Mouse (Mus musculus) layer of hippocampus, postnatal 25 days (tissue): ENCODE data around the gene Adgrg3. TPM values are rescaled to one million over a fixed set of nuclear protein-coding genes. Genes with fewer than 3 reads are reported as not detected.

Source experiments
- DNase-seq, 2 experiments: peaks; one replicate each; pipeline ENCODE4 v3.0.0; 2022; ENCODE audit warnings: mixed read lengths in 2 of 2, low spot score in 1 of 2; ENCODE audit errors: extremely low spot score in 1 of 2
- total RNA-seq, 2 experiments: library from RNA; stranded (reverse); gene quantifications; 2 replicates each; pipeline ENCODE4 v1.2.3; 2021

Gene Adgrg3
- total RNA-seq, 2 experiments from 2014 or later = 0.21 to 0.22 TPM

DNA sequence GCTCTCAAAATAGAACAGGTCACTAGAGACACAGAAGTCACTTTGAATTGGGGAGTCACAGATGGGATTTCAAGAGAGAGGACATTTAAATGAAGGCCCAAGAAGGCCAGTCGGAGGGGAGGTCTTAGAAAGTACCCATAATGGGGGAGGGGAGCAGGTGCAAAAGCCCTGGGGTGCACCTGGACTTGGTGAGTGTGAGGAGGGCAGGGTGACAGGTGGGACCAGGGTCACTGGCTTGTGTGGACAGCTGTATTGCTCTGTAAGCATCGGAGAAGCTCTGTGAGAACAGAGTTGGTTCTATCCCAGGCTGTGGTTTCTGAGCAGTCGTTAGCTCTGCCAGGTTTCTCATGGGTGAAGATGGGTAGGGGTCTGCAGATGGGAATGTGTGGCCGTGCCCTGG is 25.5 kb upstream of the Adgrg3 start:
- no peak for DNase-seq

- DNase-seq = peak; percentile 45 to 56
Observed at GRCm38 (mm10) chr8:94992534-94992933, 25.0 kb upstream of the Adgrg3 start.

DNA sequence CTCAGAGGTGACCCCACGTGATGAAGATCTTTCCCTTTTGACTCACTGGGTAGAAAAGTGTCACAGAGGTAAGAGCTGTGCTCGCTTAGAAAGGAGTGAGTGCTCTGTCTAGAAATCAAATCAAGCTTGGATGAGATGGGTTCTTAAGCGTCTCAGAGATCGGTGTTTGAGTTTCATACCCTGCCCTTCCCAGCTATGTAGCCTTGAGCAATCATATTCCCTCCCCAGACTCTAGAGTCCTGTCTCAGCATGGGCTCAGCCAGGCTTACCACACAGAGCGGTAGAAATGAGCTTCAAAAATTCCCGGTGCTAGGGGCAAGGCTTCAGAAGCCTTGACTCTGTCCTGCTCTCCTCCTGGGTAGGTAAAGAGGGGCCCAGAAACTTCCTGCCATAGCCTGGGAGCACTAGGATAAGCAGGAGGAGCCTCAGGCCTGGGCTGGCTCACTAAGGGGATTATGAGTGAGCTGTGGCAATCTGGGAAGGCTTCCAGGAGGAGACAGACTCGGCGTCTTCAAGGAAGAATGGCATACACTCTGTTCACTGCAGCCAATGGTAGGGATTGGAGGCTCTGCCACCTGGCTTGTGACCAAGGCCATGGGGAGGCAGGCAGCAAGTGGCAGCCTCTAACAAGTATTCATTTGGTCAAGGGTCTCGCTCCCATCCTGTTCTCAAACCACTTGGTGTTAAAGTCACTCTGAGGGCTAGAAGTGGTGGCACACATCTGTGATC is 24.3 kb upstream of the Adgrg3 start:
- DNase-seq = no peak

- DNase-seq = peak; percentile 66 to 73
Observed at GRCm38 (mm10) chr8:94994006-94994405, 23.5 kb upstream of the Adgrg3 start.

GRCm38 (mm10) chr8:94994510-94994909 is 23.0 kb upstream of the Adgrg3 start:
- DNase-seq = no peak

DNA sequence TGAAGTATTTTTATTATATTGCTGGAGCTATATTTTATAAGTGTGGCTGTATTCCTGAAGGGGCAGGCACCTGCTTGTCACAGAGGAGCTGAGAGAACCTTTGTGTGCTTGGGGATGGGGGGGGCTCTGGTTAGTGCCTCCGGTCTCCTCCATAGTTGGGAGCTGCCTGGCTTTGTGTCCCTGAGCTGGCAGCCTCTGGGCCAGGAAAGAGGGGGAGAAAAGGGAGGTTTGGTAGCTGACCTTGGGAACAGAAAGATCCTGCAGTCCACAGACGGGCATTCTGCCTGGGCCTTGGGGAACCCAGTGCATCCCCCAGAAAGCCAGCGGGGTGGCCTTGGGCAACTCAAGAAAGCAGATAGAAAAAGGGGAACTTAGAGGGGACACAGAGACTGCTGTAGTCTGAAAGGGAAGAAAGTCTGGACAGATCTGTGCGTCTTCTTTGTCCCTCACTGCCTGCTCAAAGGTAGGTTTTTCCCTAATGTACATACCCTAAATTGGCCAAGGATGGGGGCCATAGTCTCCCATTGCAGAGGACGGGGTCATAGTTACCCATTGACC is 22.1 kb upstream of the Adgrg3 start:
- DNase-seq = no peak

- DNase-seq = no peak
Observed at GRCm38 (mm10) chr8:94996037-94996436, 21.5 kb upstream of the Adgrg3 start.

DNA sequence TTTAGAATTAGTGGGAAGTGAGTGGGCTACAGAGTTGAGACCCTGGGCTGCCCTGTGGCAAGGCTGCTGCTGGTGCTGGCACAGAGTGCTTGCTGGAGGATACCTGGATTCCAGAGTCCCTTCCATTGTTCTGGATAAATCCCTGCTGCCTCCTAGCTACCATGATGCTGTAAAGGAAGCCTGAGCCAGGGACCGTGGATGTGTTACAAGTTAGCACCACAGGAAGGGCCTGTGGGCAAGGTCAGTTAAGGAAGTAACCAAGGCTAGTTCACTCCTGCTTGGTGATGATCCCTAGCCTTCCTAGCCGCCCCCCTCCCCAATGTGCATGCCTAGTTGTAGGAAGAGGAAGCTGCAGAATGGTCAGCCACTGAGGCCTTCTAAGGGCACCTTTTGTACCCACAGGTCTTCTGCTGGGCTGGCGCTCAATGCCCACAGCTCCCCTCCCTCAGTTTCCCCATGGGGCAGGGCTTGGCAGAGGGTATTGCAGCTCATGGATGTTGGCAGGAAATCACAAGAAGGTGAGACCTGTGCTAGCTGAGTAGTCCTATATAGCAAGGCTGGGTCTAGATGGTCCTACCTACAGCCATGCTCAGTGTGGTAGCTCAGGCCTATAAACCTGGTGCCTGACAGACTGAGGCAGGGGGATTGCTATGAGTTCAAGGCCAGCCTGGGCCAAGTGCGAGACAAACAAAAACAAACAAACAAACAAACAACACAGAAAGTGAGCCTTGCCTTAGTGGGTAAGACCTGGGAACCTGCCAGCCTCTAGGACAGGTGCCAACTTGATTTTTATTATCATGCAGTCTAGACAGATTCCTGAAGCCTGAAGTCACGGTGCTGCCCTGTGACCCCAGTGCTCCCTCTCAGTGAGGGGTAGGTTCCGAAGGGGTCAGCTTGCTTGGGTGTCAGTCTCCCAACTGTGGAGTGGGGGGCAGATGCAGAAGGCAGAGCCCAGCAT is 20.3 kb upstream of the Adgrg3 start:
- no peak for DNase-seq

DNA sequence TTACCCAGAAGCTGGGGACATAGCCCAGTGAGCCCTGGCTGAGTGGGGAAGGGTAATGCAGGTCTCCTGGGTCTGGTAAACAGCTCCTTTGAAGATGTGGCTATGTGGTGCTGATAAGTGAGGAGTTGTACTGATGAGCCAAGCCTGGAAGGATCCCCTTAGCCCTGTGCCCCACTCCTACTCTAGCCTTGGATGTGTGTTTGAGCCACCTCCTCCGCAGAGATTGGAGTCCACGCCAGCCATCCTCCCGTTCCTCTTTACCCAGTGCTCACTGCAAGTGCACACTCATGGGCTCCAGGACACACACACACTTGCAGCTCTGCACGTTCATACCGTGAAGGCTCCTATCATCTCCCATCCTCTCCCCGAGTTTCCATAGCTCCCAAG is 19.6 kb upstream of the Adgrg3 start:
- DNase-seq = no peak

DNA sequence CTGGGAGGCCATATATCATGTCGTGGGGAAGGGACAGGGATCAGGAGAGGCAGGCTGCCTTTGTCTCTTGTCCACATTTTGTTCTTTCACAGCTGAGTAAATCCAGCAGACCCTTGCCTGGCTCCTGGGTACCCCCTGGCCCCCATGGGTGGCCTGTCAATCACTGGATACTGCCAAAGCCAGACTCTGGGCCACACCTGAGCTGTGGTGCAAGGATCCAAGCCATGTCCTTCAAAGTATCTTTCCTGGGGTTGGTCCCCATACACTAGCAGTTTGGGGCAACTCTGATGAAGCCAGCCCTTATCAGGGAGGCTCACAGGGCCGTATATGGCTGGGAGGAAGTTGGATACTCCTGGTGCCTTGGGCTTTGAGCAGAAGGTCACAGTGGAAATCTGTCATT is 19.1 kb upstream of the Adgrg3 start:
- DNase-seq = no peak

- DNase-seq = no peak
Observed at GRCm38 (mm10) chr8:94999004-94999403, 18.5 kb upstream of the Adgrg3 start.

- DNase-seq = no peak
Observed at GRCm38 (mm10) chr8:94999956-95000355, 17.5 kb upstream of the Adgrg3 start.

DNA sequence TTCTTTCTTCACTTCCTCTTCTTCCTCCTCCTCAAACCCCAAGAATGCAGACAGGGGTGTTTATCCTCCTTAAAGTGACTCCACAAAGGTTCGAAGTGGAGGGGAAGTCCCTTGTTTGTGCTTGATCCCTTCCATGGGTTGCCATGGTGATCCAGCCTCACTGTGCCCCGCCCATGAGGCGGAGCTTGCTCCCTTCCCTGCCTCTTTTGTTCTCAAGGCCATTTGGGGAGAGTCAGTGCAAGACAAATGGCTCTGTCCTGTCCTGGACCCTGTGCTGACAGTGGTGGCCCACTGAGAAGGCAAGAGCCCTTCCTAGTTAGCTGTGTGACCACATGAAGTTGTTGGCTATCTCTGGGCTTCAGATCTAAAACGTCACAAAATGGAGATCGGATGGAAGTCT is 16.8 kb upstream of the Adgrg3 start:
- no peak for DNase-seq

DNA sequence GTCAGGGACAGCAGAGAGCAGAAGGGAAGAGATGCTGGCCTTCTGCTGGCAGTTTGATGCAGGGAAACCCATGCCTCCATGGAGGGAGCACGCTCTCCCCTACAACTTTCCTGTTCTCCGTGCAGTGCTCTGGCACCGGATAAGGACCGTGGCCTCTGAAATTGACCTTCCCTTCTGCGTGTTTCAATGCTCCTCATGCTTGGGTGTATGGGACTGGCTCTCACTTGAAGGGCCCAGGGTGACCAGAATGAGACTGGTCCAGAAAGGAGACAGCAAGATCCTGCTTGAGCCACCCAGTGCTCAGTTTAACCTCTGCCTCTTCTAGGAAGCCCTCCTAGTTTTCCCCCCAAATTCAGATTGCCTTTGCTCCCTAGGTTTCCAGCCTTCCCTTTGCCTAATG is 16.3 kb upstream of the Adgrg3 start:
- no peak for DNase-seq

GRCm38 (mm10) chr8:95001655-95002054 is 15.8 kb upstream of the Adgrg3 start:
- peak; percentile 67 to 68 for DNase-seq

- no peak for DNase-seq
Observed at GRCm38 (mm10) chr8:95002089-95002655, 15.3 kb upstream of the Adgrg3 start.

GRCm38 (mm10) chr8:95012442-95012919 is 5.0 kb upstream of the Adgrg3 start:
- DNase-seq = no peak

- no peak for DNase-seq
Observed at GRCm38 (mm10) chr8:95015866-95016265, 1.6 kb upstream of the Adgrg3 start.

DNA sequence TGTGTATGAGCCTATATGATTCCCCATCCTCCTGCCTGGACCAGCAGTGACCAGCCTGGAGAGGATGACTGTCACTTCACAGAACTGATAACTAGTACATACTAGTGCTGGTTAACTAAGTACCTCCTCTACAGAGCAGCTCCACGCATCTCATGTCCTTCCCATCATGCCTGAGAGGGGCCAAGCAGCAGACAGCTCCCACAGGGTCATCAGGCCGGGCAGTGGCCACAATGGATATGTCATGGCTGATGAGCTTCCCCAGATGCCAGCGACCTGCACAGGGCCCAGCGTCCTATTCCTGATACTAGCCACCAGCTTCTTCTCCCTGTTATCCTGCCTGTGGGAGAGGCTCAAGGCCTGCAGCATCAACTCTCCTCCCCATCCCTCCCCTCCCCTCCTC is 808 bp upstream of the Adgrg3 start:
- DNase-seq = no peak

- DNase-seq = no peak
Observed at GRCm38 (mm10) chr8:95017969-95018635, 610 bp downstream of the Adgrg3 start.
